Mouse (Mus musculus) cerebellum, adult (tissue): ENCODE results near the gene Rab5b.
"Not testable (repeated sequence)": the region's sequence is repeated elsewhere in the genome, so short reads cannot be mapped to it uniquely, and the experiment has no call there.

Experiments used
- ATAC-seq: cut with Nextera tagmentation; 2 replicates; pipeline ENCODE4 v1.9.2; 2017; ENCODE audit warnings: mild to moderate bottlenecking, moderate library complexity, mixed read lengths; ENCODE audit not compliant: insufficient number of reproducible peaks, low FRiP score, low TSS enrichment

Gene Rab5b

DNA sequence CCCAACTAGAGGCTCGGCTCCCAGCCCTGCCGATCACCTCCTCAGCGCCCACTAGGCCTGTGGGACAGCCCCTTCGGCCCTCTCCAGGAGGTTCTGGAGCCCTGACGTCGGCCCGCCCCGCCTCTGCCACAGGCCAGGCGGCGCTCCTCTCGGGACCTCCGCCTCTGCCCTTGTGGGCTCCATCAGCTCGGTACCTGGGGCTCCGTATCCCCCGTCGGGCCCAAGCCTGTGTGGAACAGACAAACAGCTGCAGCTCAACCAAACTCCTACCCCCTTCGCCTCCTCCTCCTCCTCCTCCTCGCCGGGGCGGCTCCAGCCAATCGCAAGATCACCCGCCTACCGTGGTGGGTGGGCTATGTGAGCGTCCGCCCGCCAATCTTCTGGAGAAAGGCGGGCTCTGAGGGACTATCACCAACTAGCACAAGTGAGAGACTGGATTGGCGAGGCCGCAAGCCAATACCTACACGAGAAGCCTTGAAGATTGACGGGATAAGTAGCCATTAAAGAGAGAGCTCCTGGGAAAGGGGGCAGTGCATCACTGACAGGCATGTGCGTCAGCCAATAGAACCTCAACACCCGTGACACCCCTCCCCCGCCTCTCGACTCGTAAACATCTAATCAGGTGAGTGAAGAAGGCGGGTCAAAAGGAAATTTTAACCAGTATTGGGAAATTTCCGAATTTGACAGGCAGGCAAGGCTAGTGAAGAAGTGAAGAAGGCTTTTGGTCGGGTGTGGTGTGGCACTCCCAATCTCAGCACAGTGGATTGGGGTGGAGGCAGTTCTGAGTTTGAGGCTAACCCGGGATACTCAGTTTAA, at the start of gene Rab5b:
TSS of gene Rab5b (minus strand) at position 273 of the 816 bp plus-strand sequence.
- peak; percentile 99 for ATAC-seq

DNA sequence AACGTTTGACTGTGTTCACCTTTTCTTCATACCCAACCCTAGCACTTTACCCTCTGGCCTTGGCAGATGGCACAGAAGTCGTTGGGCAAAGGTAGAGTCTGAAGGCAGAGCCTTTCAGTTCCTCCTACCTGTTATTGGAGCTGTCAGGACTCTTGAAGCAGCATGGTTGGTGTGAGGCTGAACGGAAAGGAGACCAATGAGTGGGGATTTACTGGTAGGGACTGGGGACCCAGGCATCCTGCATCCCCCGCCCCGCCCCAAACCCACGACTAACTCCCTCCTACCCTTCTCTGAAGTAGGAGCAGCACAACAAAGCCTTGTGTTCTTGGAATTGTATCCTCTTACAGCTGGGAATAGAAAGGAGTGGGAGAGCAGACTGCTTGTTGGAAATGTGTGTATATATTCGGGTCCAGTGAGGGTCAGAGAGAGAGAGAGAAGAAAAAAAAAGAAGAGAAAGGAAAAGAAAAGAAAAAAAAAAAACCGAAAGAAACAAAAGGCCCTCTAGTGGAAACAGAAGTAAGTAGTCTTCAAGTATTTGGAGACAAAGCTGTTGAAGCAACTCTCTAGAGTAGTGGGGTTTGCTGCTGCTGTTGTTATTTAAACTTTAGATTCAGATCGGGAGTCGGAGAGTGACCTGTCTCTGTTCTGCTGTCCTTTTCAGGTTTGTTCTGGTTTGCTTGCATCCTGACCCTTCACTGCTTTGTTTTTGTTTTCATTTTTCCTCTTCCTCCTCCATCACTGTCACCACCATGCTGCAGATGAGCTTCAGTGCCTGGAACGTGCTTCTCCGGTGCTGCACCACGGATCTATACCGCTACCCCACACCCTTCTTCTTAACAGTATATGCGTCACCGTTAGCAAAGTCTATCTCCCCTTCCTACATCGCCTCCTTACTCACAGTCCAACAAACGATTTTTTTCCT, 48.9 kb upstream of the Rab5b start, which contains the start of gene Dgka:
TSS of gene Dgka (minus strand) at position 176 of the 922 bp plus-strand sequence.
- ATAC-seq: no peak

DNA sequence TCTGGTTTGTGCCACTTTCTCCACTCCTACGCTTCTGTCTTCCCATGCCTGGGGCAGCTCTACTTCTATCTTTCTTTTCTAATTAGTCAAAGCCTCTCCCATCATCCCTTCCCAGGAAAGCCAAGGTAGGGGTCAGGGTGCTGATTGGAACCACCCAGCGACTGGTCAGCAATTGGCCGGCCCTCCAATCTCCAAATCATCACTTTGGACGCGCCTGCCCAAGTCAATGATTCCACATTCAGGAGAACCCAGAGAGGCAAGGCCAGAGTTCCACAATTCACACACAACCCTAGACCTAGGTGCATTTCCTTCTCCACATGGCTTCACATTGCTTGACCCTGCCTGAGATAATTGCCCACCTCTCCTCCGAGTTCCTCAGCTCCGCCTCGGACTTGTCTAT, 48.1 kb upstream of the Rab5b start:
- ATAC-seq: no peak

DNA sequence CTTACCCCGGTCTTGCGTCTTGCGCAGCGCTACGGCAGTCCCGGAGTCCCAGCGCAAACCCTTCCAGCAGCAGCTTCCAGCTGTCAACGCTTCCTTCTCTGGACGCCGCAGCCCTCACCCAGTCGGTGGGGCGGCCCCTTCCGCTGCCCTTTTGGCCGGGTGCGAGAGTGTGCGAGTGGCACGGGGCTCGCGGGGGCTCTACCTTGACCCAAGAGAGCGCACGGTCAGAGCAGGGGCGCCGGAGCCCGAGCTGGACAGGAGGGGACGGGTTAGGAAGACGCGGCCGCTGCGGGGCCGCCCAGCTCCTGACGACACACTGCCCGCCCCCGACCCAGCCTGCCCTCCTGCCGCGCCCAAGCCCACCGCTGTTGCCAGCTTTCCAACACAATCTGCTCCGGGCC, 47.7 kb upstream of the Rab5b start:
- peak; percentile 50; the same call in 1 of the 2 replicates for ATAC-seq

DNA sequence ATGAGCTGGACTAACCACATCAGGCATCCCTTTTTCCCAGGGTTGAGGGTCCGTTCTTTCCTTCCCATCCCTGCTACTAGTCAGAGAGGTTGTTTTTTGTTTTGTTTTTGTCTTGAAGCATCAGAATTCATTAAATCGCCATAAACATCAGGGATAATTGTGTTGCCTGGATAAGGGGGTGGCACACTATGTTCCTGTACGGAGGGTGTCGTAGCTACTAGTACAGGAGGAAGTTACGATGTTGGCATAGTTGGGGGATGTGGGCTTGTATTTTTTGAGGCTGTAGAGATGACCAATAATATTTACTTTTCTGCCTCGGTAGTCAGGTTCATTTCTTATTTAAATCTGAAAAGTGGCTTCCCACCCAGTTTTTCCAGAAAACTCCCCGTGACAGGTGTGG, 47.2 kb upstream of the Rab5b start:
- no peak for ATAC-seq

DNA sequence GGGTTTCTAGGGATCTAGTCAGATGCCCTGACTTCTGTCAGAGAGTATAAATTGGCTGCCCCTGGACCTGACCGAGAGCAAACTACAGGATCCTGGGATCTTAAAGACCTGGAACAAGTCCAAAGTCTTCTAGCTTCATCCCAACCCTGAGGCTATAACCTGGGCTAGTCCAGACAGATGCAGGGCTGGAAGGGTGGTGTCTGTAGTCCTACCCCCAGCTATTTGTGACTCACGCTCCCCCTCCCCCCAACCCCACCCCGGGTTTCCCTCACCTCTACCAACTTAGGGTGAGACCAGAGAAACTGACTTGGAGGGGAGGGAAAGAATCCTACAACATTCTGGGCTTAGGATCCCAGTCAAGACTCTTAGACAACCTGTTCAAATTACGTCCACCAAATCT, 46.6 kb upstream of the Rab5b start:
- ATAC-seq: no peak

DNA sequence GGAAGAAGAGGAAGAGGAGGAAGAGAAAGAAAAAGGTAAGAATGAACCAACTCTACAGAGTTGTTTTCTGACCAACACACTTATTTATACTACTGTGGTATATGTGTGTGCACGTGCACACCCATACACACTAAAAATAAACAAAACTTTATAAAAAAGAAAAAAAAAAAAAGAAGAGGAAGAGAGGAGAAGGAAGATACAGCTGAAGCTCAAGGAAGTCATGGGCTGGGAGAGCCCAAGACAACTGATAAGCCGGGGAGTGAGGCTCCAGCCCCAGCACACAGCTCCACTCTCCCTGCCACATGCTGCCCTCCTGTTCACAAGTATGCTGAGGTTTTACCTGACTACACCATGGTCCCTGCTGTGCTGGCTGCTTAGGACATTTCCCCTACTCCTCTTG, 44.2 kb upstream of the Rab5b start:
- no peak for ATAC-seq

DNA sequence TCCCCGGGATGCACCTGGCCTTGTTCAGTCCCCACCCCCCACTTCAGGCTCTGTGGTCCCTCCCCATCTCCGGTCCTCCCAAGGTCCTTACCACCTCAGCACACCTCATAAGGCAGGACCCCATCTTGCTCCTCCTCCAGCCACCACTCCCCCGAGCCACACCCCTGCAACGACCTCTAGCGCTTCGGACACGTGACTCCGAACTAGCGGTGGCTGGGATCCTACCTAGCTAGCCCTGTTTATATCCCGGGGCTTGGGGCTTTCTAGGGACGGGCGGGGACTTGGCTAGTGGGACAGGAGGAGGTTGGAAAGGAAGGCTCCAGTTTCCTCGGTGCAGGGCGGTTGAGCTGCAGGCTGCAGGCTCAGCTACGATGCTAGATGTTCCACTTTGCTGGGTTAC, 41.4 kb upstream of the Rab5b start:
- ATAC-seq: no peak

DNA sequence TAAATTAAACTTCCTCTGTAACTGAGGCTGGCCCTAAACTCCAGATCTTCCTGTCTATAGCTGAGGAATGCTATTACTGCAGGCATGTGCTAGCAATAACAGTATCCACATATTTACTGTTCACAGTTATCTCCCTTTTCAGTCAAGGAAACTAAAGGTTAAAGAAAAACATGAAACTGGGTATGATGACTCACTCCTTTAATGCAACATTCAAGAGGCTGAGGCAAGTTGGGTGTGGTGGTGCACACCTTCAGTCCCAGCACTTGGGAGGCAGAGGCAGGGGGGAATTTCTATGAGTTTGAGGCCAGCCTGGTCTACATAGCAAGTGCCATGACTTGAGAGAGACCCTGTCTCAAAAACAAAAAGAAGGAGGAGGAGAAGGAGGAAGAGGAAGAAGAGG, 35.9 kb upstream of the Rab5b start:
- ATAC-seq: no peak

DNA sequence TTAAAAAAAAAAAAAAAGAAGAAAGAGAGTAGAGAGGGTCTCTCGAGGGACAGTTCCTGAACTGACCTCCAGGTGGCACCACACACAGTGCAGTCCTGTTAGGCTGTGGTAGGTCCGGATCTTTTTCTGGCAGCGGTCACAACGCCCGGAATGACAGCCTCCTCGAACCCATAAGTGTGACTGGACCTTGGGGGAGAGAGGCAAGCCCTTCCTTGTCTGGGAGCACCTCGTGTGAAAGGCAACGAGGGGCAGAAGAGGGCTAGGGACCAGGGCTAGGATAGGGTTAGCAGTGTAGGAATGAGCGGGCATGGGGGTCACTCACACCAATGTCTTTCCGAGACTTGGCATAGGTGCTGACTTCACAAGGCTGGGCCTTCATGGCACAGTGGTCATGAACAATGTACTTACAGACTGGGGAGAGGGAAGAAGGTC, 35.0 kb upstream of the Rab5b start:
- ATAC-seq: peak; percentile 64

DNA sequence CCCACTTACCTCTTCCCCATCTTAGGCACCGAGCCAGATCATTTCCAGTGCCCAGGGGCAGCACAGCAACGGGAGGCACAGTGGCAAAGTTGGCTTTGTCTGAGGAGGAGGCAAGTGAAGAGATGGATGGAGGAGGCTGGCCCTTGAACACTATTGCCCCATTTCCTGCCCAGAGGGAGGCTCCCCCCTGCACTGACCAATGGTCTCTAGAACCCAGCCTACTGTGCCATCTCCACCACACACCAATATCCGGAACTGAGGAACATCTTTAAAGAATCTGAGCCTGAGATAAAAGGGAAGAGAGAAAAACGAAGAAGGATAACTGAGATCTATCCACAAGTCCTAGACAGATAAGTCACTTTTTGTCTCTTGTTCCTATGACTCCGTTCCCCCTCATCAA, 32.0 kb upstream of the Rab5b start:
- ATAC-seq: no peak

DNA sequence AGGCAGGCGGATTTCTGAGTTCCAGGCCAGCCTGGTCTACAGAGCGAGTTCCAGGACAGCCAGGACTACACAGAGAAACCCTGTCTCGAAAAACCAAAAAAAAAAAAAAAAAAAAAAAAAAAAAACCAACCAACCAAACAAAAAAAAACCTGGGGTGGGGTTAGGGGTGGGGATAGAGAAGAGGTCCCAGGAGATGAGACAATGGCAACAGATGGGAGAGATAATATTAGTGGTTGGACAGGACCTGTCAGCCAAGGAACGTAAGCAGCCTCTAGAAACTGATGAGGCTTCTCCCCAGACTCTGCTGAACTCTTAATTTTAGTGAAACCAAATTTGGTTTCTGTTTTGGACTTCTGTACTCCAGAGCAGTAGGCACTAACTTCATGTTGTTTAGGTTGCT, 29.4 kb upstream of the Rab5b start:
- not testable (repeated sequence) for ATAC-seq

DNA sequence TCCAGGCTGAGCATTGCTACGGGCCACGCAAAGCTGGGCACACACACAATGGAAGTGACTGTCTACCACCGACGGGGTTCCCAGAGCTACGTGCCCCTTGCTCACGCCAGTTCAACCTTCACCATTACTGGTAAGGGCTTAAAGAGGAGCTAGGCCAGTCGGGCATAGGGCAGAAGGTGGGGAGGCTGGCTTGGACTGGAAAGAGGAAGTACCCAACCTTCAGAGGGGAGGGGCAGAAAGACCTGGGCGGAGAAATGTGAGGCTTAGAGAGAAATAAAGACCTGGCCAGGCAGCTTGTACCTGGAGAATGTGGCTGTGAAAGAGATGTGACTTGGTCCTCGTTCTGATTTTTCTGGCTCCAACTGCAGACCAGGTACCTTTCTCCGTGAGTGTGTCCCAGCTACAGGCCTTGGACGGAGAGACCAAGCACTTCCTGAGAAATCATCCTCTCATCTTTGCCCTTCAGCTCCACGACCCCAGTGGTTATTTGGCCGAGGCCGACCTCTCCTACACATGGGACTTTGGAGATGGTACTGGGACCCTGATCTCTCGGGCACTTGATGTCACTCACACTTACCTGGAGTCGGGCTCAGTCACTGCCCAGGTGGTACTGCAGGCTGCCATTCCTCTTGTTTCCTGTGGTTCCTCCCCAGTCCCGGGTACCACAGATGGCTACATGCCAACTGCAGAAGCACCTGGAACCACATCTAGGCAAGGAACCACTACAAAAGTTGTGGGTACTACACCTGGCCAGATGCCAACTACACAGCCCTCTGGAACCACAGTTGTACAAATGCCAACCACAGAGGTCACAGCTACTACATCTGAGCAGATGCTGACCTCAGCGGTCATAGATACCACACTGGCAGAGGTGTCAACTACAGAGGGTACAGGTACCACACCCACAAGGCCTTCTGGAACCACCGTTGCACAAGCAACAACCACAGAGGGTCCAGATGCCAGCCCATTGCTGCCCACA, 19.8 kb upstream of the Rab5b start:
- no peak for ATAC-seq

DNA sequence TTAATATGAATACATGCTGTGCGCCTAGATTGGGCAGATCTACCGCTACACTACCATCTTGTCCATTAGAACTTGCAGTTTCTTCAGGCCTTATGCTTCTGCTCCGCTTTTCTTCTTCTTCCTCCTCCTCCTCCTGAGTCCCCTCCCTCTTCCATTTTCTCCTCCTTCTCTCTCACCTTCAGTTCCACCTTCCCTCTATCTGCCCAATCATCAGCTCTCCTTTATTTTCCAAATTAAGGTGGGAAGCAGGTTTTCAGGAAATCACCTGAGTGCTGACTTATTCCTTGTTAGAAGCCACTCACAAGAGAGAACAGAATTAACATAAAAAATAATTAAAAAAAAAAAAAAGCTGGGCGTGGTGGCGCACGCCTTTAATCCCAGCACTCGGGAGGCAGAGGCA, 15.3 kb upstream of the Rab5b start:
- ATAC-seq: not testable (repeated sequence)

DNA sequence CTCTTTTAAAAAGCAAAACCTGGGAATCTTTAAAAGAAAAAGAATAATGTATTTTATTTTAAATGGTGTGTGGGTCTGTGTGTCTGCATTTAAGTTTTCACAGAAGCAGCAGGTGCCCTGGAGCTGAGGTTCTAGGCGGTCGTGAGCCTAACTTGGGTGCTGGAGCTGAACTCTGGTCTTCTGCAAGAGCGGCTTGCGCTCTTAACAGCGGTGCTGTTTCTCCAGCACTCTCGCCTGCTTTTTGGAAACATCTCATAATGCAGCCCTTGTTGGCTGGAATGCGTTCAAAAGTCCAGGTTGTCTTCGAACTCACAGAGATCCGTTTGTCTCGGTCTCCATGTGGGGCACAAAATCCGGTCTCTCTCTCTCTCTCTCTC, 9.2 kb upstream of the Rab5b start:
- ATAC-seq: no peak

DNA sequence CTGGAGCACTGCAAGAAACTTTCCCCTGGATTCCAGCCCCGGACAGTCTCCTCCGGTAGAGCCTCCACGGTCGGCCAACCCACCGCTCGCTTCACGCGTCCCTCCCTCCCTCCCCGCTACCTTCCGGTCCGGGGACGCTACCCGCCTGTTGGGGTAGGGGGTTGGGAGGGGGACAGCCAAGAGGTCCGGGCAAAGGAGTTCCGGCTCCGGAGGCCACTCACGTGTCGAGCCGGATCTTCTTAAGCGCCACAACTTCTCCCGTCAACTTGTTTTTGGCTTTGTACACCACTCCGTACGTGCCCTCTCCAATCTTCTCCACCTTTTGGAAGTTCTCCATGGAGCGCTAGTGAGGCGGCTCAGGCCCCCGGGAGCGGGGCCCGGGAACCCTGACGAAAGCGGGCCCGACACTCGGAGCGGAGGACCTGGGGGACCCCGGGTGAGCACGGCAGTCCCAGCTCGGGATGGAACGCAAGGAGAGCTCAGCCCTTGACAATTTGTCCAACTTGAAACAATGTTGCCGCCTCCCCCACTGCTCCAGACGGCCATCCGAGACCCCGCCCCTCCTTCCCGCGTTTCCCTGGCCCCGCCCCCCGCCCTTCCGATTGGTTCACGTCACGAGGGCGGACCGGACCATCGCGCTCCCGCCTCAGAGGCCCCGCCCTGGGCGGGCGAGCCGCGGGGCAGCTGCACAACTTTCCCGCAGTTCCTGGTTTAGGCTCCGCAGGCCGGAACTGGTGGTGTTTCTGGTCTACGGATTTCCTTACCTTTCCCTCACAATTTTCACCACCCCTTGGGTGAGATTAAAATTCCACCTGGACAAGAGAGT, 8.6 kb upstream of the Rab5b start, which contains the start of gene Cdk2:
TSS of gene Cdk2 (minus strand) at position 541 of the 826 bp plus-strand sequence.
- peak; percentile 75 for ATAC-seq

DNA sequence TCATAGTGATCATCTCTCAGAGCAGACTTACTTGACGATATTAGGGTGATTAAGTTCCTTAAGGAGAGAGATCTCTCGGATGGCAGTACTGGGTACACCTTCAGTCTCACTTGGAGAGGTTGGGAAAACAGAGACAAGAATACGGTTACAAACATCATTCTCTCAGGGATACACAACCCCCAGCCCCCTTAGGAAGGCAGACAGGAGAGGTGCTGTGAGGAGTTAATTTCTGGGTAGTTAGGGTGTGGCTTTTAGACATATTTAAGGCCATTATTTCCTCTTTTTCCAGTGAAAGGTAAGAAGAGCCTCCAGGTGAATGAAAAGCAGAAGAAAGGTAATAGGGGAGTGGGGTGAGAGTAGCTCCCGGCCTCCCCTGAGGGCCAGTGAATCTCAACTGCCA, 7.8 kb upstream of the Rab5b start, which contains the start of gene Pmel:
TSS of gene Pmel (plus strand) at position 301 of the 400 bp plus-strand sequence.
- ATAC-seq: no peak

DNA sequence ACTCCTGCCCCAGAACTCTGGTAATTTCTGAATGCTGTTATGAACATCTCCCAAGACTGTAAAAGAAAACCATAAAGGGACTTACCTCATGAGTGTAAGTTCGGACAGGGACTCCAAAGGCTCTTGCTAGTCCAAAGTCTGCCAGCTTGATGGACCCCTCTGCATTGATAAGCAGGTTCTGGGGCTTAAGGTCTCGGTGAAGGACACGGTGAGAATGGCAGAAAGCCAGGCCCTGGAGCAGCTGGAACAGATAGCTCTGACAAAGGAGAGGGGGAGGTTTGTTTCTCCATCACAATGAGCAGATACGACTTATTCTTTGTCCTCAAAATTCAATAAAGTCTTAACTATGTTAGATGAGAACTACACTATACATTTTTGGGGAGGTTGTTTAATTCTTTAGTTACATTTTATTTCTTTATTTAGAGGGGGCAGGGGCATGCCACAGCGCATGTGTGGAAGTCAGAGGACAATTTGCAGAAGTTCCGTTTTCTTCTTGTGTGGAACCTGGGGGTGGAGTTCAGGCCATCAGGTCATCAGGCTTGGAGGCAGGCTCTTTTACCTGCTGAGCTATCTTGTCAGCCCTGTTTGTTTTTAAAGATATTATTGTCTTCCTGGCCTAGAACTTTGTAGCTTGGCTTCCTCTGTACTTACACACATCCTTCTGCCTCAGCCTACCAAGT, 6.4 kb upstream of the Rab5b start:
- ATAC-seq: no peak

DNA sequence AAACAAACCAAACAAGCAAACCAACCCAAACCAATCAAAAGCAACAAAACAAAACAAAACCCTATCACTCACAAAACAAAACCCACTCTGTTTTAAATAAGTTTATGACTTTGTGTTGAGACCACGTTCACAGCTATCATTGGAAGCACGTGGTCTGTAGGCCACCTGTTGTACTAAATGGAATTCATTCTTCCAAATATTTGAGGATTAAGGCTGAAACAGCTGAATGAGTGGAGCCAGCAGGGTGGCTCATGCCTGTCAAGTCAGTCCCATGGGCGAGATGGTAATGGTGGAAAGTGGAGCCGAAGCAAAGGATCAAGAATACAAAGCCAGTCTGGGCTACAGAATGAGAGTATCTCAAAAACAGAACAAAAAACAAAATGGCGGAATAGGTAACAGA, 4.6 kb upstream of the Rab5b start:
- no peak for ATAC-seq
